Mouse (Mus musculus) MEL (cell line): ENCODE data around the gene Myo1h. TPM values are rescaled to one million over a fixed set of nuclear protein-coding genes. Genes with fewer than 3 reads are reported as not detected.

ENCODE experiments used
- DNase-seq: peaks from one replicate; pipeline ENCODE4 v3.0.0; 2011; ENCODE audit warnings: low read depth, low spot score
- H3K27ac ChIP-seq: 2 replicates; pipeline ENCODE4 v1.5.1; 2012; ENCODE audit warnings: low read depth, mild to moderate bottlenecking, control low read depth, low read length, moderate library complexity; ENCODE audit not compliant: control insufficient read depth
- H3K27me3 ChIP-seq, 2 experiments: fragments of 150-350 bp in 1 of 2; sonication (generic) in 1 of 2; 2 replicates each; pipeline ENCODE4 v1.6.1; 2012; ENCODE audit warnings: low read length in 2 of 2, mild to moderate bottlenecking in 2 of 2, improper control_type of control experiment in 1 of 2, moderate library complexity in 1 of 2; ENCODE audit not compliant: insufficient read depth in 2 of 2, control insufficient read depth in 1 of 2
- H3K36me3 ChIP-seq, 2 experiments: 2 replicates each; pipeline ENCODE4 v1.6.1; 2012 to 2014; ENCODE audit warnings: low read length in 2 of 2, improper control_type of control experiment in 1 of 2, inconsistent platforms in 1 of 2, mild to moderate bottlenecking in 1 of 2; ENCODE audit not compliant: insufficient read depth in 2 of 2, control insufficient read depth in 1 of 2
- H3K4me1 ChIP-seq, 2 experiments: fragments of 150-350 bp in 1 of 2; sonication (generic) in 1 of 2; 2 replicates each; pipeline ENCODE4 v1.6.1; 2012; ENCODE audit warnings: low read length in 2 of 2, improper control_type of control experiment in 1 of 2, mild to moderate bottlenecking in 1 of 2; ENCODE audit not compliant: insufficient read depth in 2 of 2, control insufficient read depth in 1 of 2
- H3K4me3 ChIP-seq, 2 experiments: fragments of 150-350 bp in 1 of 2; sonication (generic) in 1 of 2; 2 replicates each; pipeline ENCODE4 v1.5.1; 2012; ENCODE audit warnings: low read depth in 2 of 2, low read length in 2 of 2, mild to moderate bottlenecking in 2 of 2, moderate library complexity in 2 of 2, control low read depth in 1 of 2, improper control_type of control experiment in 1 of 2; ENCODE audit not compliant: control insufficient read depth in 1 of 2, insufficient read depth in 1 of 2
- H3K79me2 ChIP-seq: 2 replicates; pipeline ENCODE4 v1.6.1; 2012; ENCODE audit warnings: mild to moderate bottlenecking, low read length, moderate library complexity; ENCODE audit not compliant: control insufficient read depth, poor library complexity, insufficient read depth
- H3K9ac ChIP-seq: 2 replicates; pipeline ENCODE4 v1.6.1; 2012; ENCODE audit warnings: low read depth, mild to moderate bottlenecking, control low read depth, low read length, moderate library complexity; ENCODE audit not compliant: control insufficient read depth, poor library complexity, severe bottlenecking
- H3K9me3 ChIP-seq: fragments of 150-350 bp; sonication (generic); replicated peaks from 2 replicates; pipeline ENCODE4 v1.6.1; 2012; ENCODE audit warnings: mild to moderate bottlenecking, low read length, improper control_type of control experiment, moderate library complexity; ENCODE audit not compliant: insufficient read depth
- CHD1 ChIP-seq: IDR thresholded peaks from 2 replicates; pipeline ENCODE4 v1.6.1; 2012; ENCODE audit warnings: low read depth, mild to moderate bottlenecking, inconsistent platforms, low read length, improper control_type of control experiment
- ELF1 ChIP-seq: IDR thresholded peaks from 2 replicates; pipeline ENCODE4 v1.6.1; 2014; ENCODE audit warnings: low read depth, mild to moderate bottlenecking, inconsistent platforms, low read length, improper control_type of control experiment, moderate library complexity
- EP300 ChIP-seq, 2 experiments: IDR thresholded peaks; 2 replicates each; pipeline ENCODE4 v1.6.1; 2011; ENCODE audit warnings: improper control_type of control experiment in 2 of 2, low read length in 2 of 2, low read depth in 1 of 2, mild to moderate bottlenecking in 1 of 2
- ETS1 ChIP-seq: IDR thresholded peaks from 2 replicates; pipeline ENCODE4 v1.6.1; 2012; ENCODE audit warnings: low read depth, mild to moderate bottlenecking, inconsistent platforms, low read length, improper control_type of control experiment, moderate library complexity
- GABPA ChIP-seq: IDR thresholded peaks from 2 replicates; pipeline ENCODE4 v1.6.1; 2012; ENCODE audit warnings: low read depth, mild to moderate bottlenecking, inconsistent platforms, low read length, improper control_type of control experiment, moderate library complexity
- GATA1 ChIP-seq: IDR thresholded peaks from 2 replicates; pipeline ENCODE4 v1.6.1; 2011; ENCODE audit warnings: low read depth, low read length, improper control_type of control experiment
- HCFC1 ChIP-seq: IDR thresholded peaks from 2 replicates; pipeline ENCODE4 v1.6.1; 2012; ENCODE audit warnings: low read depth, mild to moderate bottlenecking, inconsistent platforms, low read length, improper control_type of control experiment, moderate library complexity
- KAT2A ChIP-seq: conservative IDR thresholded peaks from 2 replicates; pipeline ENCODE4 v1.6.1; 2012; ENCODE audit warnings: low read depth, low read length, improper control_type of control experiment, inconsistent platforms
- MYC ChIP-seq: IDR thresholded peaks from 2 replicates; pipeline ENCODE4 v1.6.1; 2011; ENCODE audit warnings: low read depth, mild to moderate bottlenecking, low read length, improper control_type of control experiment, moderate library complexity
- NRF1 ChIP-seq: IDR thresholded peaks from 2 replicates; pipeline ENCODE4 v1.6.1; 2014; ENCODE audit warnings: low read depth, mild to moderate bottlenecking, inconsistent platforms, low read length, improper control_type of control experiment, moderate library complexity; ENCODE audit not compliant: poor library complexity, insufficient read depth, severe bottlenecking
- POLR2A ChIP-seq, 2 experiments: IDR thresholded peaks; 2 replicates each; pipeline ENCODE4 v1.6.1; 2011 to 2012; ENCODE audit warnings: low read length in 2 of 2, mild to moderate bottlenecking in 2 of 2, control low read depth in 1 of 2, improper control_type of control experiment in 1 of 2, low read depth in 1 of 2, moderate library complexity in 1 of 2; ENCODE audit not compliant: control insufficient read depth in 1 of 2, insufficient read depth in 1 of 2, poor library complexity in 1 of 2
- POLR2AphosphoS2 ChIP-seq: IDR thresholded peaks from 2 replicates; pipeline ENCODE4 v1.6.1; 2011; ENCODE audit warnings: low read length, improper control_type of control experiment
- RCOR1 ChIP-seq: IDR thresholded peaks from 2 replicates; pipeline ENCODE4 v1.6.1; 2012; ENCODE audit warnings: low read depth, mild to moderate bottlenecking, inconsistent platforms, low read length, improper control_type of control experiment
- SIN3A ChIP-seq: IDR thresholded peaks from 2 replicates; pipeline ENCODE4 v1.6.1; 2012; ENCODE audit warnings: low read length, improper control_type of control experiment, inconsistent platforms
- TAL1 ChIP-seq: IDR thresholded peaks from 2 replicates; pipeline ENCODE4 v1.6.1; 2012; ENCODE audit warnings: mild to moderate bottlenecking, inconsistent platforms, low read length, moderate library complexity, mixed read lengths
- TCF12 ChIP-seq: IDR thresholded peaks from 2 replicates; pipeline ENCODE4 v1.6.1; 2014; ENCODE audit warnings: low read depth, mild to moderate bottlenecking, inconsistent platforms, low read length, improper control_type of control experiment, moderate library complexity
- USF2 ChIP-seq, 2 experiments: IDR thresholded peaks; 2 replicates each; pipeline ENCODE4 v1.6.1; 2011 to 2012; ENCODE audit warnings: improper control_type of control experiment in 2 of 2, low read length in 2 of 2, borderline replicate concordance in 1 of 2, inconsistent platforms in 1 of 2, low read depth in 1 of 2, mild to moderate bottlenecking in 1 of 2; ENCODE audit not compliant: insufficient read depth in 1 of 2
- ZC3H11A ChIP-seq: IDR thresholded peaks from 2 replicates; pipeline ENCODE4 v1.6.1; 2012; ENCODE audit warnings: low read depth, mild to moderate bottlenecking, inconsistent platforms, low read length, improper control_type of control experiment
- ZKSCAN1 ChIP-seq: IDR thresholded peaks from 2 replicates; pipeline ENCODE4 v1.6.1; 2012; ENCODE audit warnings: low read depth, mild to moderate bottlenecking, inconsistent platforms, low read length, improper control_type of control experiment, moderate library complexity
- ZMIZ1 ChIP-seq: IDR thresholded peaks from 2 replicates; pipeline ENCODE4 v1.6.1; 2012; ENCODE audit warnings: low read depth, mild to moderate bottlenecking, inconsistent platforms, low read length, improper control_type of control experiment, moderate library complexity
- ZNF384 ChIP-seq: IDR thresholded peaks from 2 replicates; pipeline ENCODE4 v1.6.1; 2012; ENCODE audit warnings: low read depth, mild to moderate bottlenecking, inconsistent platforms, low read length, improper control_type of control experiment
- polyA plus RNA-seq, 2 experiments: library from polyadenylated mRNA; stranded (reverse) in 1 of 2; unstranded in 1 of 2; fragments of >175 nt in 1 of 2; fragments of >200 nt in 1 of 2; gene quantifications; 2 replicates each; pipeline versions ENCODE4 v1.2.1 to v1.2.4; 2012; ENCODE audit warnings: low replicate concordance in 2 of 2, low read depth in 1 of 2; ENCODE audit not compliant: insufficient read length in 2 of 2, insufficient read depth in 1 of 2, missing spikeins in 1 of 2
- total RNA-seq: library from RNA; depleted of rRNA; stranded (reverse); fragments of 300-350 nt; gene quantifications from 2 replicates; pipeline ENCODE4 v1.2.3, GENCODE M21; 2012

Myo1h gene
- total and polyA plus RNA-seq, 3 experiments, result 0.33 to 4.6 TPM; not detected in 1

DNA sequence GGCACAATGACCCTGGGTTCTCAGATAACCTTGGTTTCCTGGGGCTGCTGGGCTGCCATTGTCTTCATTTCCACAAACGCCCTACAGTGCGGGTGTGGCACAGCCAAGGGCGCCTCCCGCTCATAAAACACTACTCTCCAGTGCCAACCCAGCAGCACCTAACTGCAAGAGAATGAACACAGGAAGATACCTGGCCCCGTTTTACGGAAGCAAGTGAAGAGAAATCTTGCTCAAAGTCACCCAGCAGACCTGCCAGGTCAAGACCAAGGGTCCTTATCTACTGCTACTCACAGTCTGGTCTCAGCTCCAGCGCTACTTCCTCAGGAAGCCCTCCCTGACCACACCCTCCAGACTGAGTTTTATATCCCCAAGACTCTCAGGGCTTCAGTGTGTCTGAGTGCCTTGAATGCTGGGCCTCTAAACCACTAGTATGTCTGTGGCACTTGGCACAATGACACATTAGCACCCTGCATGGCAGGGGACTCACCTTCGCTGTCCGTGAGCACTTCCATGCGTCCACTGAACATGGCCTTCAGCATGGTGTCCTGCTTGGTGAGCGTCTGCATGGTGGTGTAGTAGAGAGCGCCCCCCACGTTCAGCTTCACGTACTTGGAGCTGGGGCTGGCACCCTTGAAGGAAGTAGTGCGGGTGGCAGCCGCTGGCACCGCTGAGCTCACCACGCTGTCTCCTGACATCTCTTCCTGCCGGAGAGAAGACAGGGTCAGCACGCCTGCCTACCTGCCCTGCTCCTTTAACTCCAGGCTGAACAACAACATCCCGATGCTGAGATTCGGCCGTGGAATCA is 85.6 kb downstream of the Myo1h start (continued):
- TF ChIP-seq ZC3H11A (no peak), GABPA (no peak), SIN3A (peak; percentile 73), CHD1 (no peak)
- TF ChIP-seq, all 39 proteins: peak for 15

DNA sequence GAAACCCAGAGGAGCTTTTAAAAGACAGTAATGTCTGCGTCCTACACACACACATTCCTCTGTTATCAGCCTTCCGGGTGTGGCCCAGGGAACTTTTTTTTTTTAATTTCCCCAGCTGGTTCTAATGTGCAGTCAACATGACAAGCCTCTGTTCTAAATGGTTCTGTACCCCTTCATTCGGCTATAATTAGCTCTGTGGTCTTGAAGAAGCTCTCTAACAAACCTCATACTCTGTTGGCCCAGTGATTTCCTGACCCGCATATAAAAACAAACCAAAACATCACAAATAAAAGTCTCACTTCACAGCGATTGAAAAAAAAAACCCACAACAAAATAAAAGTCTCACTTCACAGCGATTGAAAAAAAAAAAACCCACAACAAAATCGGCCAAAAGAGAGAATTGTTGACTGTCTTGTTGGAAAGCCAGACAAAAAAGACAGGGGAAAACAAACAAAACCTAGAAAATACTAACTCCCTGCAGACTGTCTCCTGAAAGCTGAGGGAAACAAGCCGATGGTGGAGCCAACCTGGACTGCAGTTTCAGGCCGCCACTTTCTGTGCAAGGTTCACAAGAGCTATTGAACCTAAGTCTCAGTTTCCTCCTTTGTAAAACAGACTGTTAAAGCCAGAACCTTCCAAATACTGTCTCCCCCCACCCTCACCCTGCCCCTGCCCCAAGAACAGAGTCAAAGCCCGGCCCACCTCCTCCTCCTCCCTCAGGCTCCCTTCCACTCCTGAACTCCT is 89.4 kb downstream of the Myo1h start:
- Histone ChIP-seq H3K27ac (peak overlapping the region; percentile 75), H3K4me3 (peak overlapping the region; percentile 88 to 98), H3K27me3 (no peaks in the 10 kb centered on the region), H3K79me2 (peaks cover 49% of the 10 kb centered on the region), H3K9ac (peak overlapping the region; percentile 87), H3K9me3 (no peaks in the 10 kb centered on the region), H3K4me1 (peaks cover 21 to 43% of the 10 kb centered on the region in 2 experiments), H3K36me3 (peaks cover 0 to 30% of the 10 kb centered on the region in 2 experiments; a peak in 3 of 4 replicates)
- peak; percentile 41; the same call in 1 of the 2 replicates for TF ChIP-seq RCOR1
- no peak for TF ChIP-seq GABPA
- TF ChIP-seq TAL1, result no peak
- TF ChIP-seq GATA1, result peak; percentile 66
- peak; percentile 96 for TF ChIP-seq ZNF384
- no peak for TF ChIP-seq KAT2A
- peak; percentile 66; the same call in 1 of the 2 replicates for TF ChIP-seq TCF12
- TF ChIP-seq POLR2AphosphoS2, result no peak
- no peak for TF ChIP-seq NRF1
- 0 out of 2 replicates have a peak, but pooled peaks have one; percentile 16 for TF ChIP-seq MYC
- no peak for TF ChIP-seq ZMIZ1
- no peak for TF ChIP-seq ZKSCAN1
- TF ChIP-seq EP300 (IDR thresholded peaks at IDR 0.05; ENCODE audit: low read depth in 1 of 2, low read length in 2 of 2), result peak; percentile 32 to 37
- peak; percentile 82 for TF ChIP-seq SIN3A
- peak; percentile 62; the same call in 1 of the 2 replicates for TF ChIP-seq ELF1
- no peak for TF ChIP-seq POLR2A (IDR thresholded peaks at IDR 0.05; ENCODE audit: control insufficient read depth in 1 of 2, insufficient read depth in 1 of 2, low read depth in 1 of 2, low read length in 2 of 2, poor library complexity in 1 of 2)
- TF ChIP-seq HCFC1, result peak; percentile 52; the same call in 1 of the 2 replicates
- no peak for TF ChIP-seq USF2 (IDR thresholded peaks at IDR 0.05; ENCODE audit: borderline replicate concordance in 1 of 2, insufficient read depth in 1 of 2, low read depth in 1 of 2, low read length in 2 of 2)
- TF ChIP-seq CHD1, result 0 out of 2 replicates have a peak, but pooled peaks have one; percentile 70
- TF ChIP-seq ETS1, result peak; percentile 81
- DNase-seq, result peak; percentile 59
